Mouse (Mus musculus): Measurements from ENCODE around the gene Fam151b.
A peak's percentile ranks its signal among the peaks of the same experiment; 100 is the strongest.

Fam151b gene

GRCm38 (mm10) chr13:92483852-92484463 lies at the start of gene Fam151b:
TSS of gene Fam151b (minus strand) at chr13:92484015.
- peak; percentile 93 for DNase-seq

- DNase-seq: no peak
Observed at GRCm38 (mm10) chr13:92532216-92532615, 48.4 kb upstream of the Fam151b start.

GRCm38 (mm10) chr13:92531237-92531636 lies 47.4 kb upstream of the Fam151b start:
- no peak for DNase-seq

- peak; percentile 97 for DNase-seq
Observed at GRCm38 (mm10) chr13:92530721-92531211, 47.0 kb upstream of the Fam151b start, which contains the start of gene Zfyve16. TSS of gene Zfyve16 (minus strand) at chr13:92530868.

GRCm38 (mm10) chr13:92529828-92530720 lies 46.3 kb upstream of the Fam151b start:
- DNase-seq: peak; percentile 21

GRCm38 (mm10) chr13:92523178-92523813 lies 39.5 kb upstream of the Fam151b start:
- no peak for DNase-seq

- DNase-seq: no peak
Observed at GRCm38 (mm10) chr13:92504871-92505270, 21.1 kb upstream of the Fam151b start.

GRCm38 (mm10) chr13:92491923-92492322 lies 8.1 kb upstream of the Fam151b start:
- no peak for DNase-seq

GRCm38 (mm10) chr13:92490817-92491216 lies 7.0 kb upstream of the Fam151b start:
- peak; percentile 18 for DNase-seq

- DNase-seq: peak; percentile 76
Observed at GRCm38 (mm10) chr13:92483348-92483747, 467 bp downstream of the Fam151b start.

- peak; percentile 10 for DNase-seq
Observed at GRCm38 (mm10) chr13:92470151-92470550, 13.7 kb downstream of the Fam151b start.

- no peak for DNase-seq
Observed at GRCm38 (mm10) chr13:92469381-92469780, 14.4 kb downstream of the Fam151b start.

GRCm38 (mm10) chr13:92467891-92468290 lies 15.9 kb downstream of the Fam151b start:
- no peak for DNase-seq

GRCm38 (mm10) chr13:92464698-92465097 lies 19.1 kb downstream of the Fam151b start:
- no peak for DNase-seq

GRCm38 (mm10) chr13:92446872-92447271 lies 36.9 kb downstream of the Fam151b start:
- no peak for DNase-seq

GRCm38 (mm10) chr13:92440286-92440685 lies 43.5 kb downstream of the Fam151b start:
- DNase-seq: no peak

GRCm38 (mm10) chr13:92438656-92439055 lies 45.2 kb downstream of the Fam151b start:
- no peak for DNase-seq

GRCm38 (mm10) chr13:92427351-92427855 lies 56.4 kb downstream of the Fam151b start:
- peak; percentile 59 for DNase-seq

GRCm38 (mm10) chr13:92426294-92427051 lies 57.3 kb downstream of the Fam151b start:
- DNase-seq: peak; percentile 8

GRCm38 (mm10) chr13:92425758-92426264 lies 58.0 kb downstream of the Fam151b start, which contains the start of gene Ankrd34b:
TSS of gene Ankrd34b (plus strand) at chr13:92425896.
- peak; percentile 52 for DNase-seq

GRCm38 (mm10) chr13:92423711-92424110 lies 60.1 kb downstream of the Fam151b start:
- no peak for DNase-seq

GRCm38 (mm10) chr13:92419630-92420029 lies 64.2 kb downstream of the Fam151b start:
- DNase-seq: no peak
